Mouse (Mus musculus) ovary, adult 18-20 months (tissue): ENCODE measurements around the gene Olfr1107.

ENCODE experiments used
- DNase-seq: peaks from one replicate; pipeline ENCODE4 v3.0.0; 2022; ENCODE audit warnings: low spot score, mixed read lengths

Olfr1107 gene

DNA sequence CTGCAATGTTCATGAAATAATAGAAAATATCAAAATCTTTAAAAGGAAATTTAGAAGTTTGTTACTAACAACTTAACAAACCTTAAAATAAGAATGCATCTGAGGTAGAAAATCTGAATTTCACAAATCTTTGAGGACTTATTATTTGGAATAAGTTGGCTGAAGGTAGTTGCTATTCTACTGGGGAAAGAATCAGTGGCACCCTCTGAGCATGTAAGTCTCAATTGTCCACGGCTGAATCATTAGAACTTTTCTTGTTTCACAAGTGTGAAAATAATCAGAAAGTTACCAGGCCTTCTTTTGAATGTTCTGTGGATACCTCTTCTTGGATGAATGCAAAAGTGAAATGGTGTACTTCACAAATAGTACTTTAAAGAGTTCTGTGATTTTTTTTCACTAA, at the start of gene Olfr1107:
TSS of gene Olfr1107 (minus strand) at position 101 of the 400 bp plus-strand sequence.
- DNase-seq = no peak

DNA sequence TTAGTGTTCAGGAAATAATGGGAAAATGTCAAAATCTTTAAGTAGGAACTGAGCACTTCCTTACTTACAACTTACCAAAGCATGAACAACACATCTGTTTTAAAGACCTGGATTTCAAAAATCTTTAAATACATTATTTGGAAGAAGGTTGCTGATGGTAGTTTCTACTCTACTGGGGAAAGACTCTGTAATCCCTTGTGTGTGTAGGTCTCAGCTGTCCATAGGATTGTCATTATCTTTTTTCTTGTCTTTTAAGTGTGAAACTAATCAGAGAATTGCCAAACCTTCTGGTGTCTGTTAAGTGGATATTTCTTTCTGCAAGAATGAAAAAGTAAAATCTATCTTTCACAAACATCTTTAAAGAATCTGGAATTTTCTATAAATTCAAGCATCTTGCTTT, 38.9 kb upstream of the Olfr1107 start, which contains the start of gene Olfr259:
TSS of gene Olfr259 (minus strand) at position 101 of the 400 bp plus-strand sequence.
- no peak for DNase-seq

DNA sequence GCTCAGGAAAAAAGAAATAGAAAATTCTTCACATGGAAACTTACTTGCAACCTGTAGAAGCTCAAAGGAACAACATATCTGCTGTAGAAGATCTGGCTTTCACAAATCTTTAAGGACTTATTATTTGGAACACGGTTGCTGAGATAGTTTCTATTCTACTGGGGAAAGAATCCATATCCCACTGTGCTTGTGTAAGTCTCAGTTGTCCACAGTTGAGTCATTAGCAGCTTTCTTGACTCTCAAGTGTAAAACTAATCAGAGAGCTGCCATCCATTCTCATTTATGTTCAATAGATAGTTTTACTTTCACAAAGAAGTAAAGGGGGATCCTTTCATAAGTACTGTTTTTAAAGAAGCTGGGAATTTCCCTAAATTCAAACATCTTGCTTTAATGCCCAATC, 20.3 kb upstream of the Olfr1107 start, which contains the start of gene Olfr1109:
TSS of gene Olfr1109 (minus strand) at position 101 of the 400 bp plus-strand sequence.
- no peak for DNase-seq

DNA sequence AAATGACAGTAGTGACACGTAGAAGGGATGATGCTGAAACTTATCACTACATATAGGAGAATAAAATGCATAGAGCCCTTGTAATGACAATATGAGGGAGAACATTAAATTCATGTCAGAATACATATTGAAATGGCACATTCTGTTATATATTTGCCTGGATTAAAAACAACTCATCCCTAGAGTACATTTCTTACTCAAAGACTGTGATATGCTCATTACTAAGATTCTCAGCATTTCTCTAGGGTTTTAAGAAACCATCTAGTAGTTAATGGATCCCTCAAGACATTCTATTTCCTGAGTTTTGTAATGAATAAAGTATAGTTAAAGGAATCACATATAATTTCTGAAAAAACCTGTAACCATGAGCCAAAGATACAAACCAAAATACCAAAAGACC, 23.4 kb downstream of the Olfr1107 start, which contains the start of gene Olfr1106:
TSS of gene Olfr1106 (minus strand) at position 101 of the 400 bp plus-strand sequence.
- no peak for DNase-seq

DNA sequence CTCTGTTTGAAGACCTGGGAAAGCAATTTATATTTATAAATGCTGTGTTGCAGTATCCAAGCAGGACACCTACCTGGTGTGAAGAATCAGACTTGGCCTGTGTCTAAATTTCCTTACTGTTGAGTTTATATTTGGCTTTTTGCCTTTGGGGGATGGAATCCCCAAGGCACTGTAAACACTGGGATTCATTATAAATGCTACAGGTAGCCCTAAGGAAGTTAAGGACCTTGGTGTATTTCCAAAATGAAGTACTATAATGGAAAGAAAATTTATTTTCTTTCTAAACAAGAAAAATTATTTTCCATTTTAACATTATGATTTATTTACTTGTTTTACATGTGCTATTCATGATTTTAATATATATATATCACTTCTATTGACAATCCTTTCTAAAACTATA, 39.2 kb downstream of the Olfr1107 start, which contains the start of gene Olfr1105:
TSS of gene Olfr1105 (minus strand) at position 101 of the 400 bp plus-strand sequence.
- DNase-seq = no peak

DNA sequence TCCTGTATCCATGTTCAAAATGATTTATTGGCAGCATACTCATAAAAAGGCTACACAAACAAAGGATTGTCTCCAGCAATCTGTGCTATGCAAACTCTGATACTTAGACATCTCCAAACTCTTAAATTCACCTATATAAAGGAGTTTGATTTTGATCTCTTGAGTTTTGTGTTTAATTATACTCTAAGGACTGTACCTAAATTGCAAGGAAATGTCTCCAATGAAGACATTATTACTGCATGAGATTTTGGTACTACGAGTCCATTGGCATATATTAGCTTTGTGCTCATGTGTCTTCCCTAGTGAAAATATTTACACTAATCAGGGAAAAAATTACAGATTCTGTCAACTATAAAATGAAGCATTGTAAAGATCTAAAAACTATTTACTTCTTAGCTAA, 48.6 kb downstream of the Olfr1107 start, which contains the start of gene Olfr1104:
TSS of gene Olfr1104 (minus strand) at position 101 of the 400 bp plus-strand sequence.
- DNase-seq = no peak
